Mouse (Mus musculus) lung, postnatal 25 days (tissue): ENCODE measurements around the gene Elk3.

ENCODE experiments used
- DNase-seq: peaks from one replicate; pipeline ENCODE4 v3.0.0; 2022; ENCODE audit warnings: low spot score

Gene Elk3

GRCm38 (mm10) chr10:93293621-93294020, 17.3 kb downstream of the Elk3 start:
- DNase-seq = peak; percentile 53

GRCm38 (mm10) chr10:93291843-93292242, 19.1 kb downstream of the Elk3 start:
- DNase-seq = peak; percentile 90

GRCm38 (mm10) chr10:93291352-93291751, 19.6 kb downstream of the Elk3 start:
- DNase-seq = peak; percentile 67

- no peak for DNase-seq
Observed at GRCm38 (mm10) chr10:93289404-93289803, 21.5 kb downstream of the Elk3 start.

GRCm38 (mm10) chr10:93288336-93288735, 22.6 kb downstream of the Elk3 start:
- DNase-seq = no peak

GRCm38 (mm10) chr10:93287551-93288145, 23.3 kb downstream of the Elk3 start:
- no peak for DNase-seq

- peak; percentile 42 for DNase-seq
Observed at GRCm38 (mm10) chr10:93285489-93285888, 25.4 kb downstream of the Elk3 start.

- DNase-seq = no peak
Observed at GRCm38 (mm10) chr10:93283258-93283657, 27.7 kb downstream of the Elk3 start.

GRCm38 (mm10) chr10:93282526-93282964, 28.4 kb downstream of the Elk3 start:
- DNase-seq = no peak

GRCm38 (mm10) chr10:93281092-93281491, 29.8 kb downstream of the Elk3 start:
- no peak for DNase-seq

- DNase-seq = no peak
Observed at GRCm38 (mm10) chr10:93280586-93280985, 30.3 kb downstream of the Elk3 start.

- no peak for DNase-seq
Observed at GRCm38 (mm10) chr10:93279062-93279461, 31.9 kb downstream of the Elk3 start.

- DNase-seq = no peak
Observed at GRCm38 (mm10) chr10:93278361-93278760, 32.6 kb downstream of the Elk3 start.

GRCm38 (mm10) chr10:93276857-93277256, 34.1 kb downstream of the Elk3 start:
- no peak for DNase-seq

GRCm38 (mm10) chr10:93276349-93276763, 34.6 kb downstream of the Elk3 start:
- DNase-seq = peak; percentile 78

GRCm38 (mm10) chr10:93275212-93276136, 35.5 kb downstream of the Elk3 start:
- no peak for DNase-seq

- DNase-seq = no peak
Observed at GRCm38 (mm10) chr10:93274277-93274696, 36.6 kb downstream of the Elk3 start.

- DNase-seq = peak; percentile 65
Observed at GRCm38 (mm10) chr10:93272986-93273982, 37.7 kb downstream of the Elk3 start.

- DNase-seq = no peak
Observed at GRCm38 (mm10) chr10:93271831-93272230, 39.1 kb downstream of the Elk3 start.

GRCm38 (mm10) chr10:93270889-93271460, 40.0 kb downstream of the Elk3 start:
- DNase-seq = no peak

GRCm38 (mm10) chr10:93269744-93270143, 41.2 kb downstream of the Elk3 start:
- no peak for DNase-seq

- DNase-seq = peak; percentile 26
Observed at GRCm38 (mm10) chr10:93268339-93268738, 42.6 kb downstream of the Elk3 start.
